Mouse (Mus musculus): ENCODE data around the gene Srgap1.

- TF ChIP-seq CTCF (IDR thresholded peaks at IDR 0.05; ENCODE audit: extremely low read depth, insufficient read length, insufficient replicate concordance, low read depth, low read length) (no peak), POLR2A (IDR thresholded peaks at IDR 0.05; ENCODE audit: low read depth, low read length) (no peak)
These were observed 149.2 kb downstream of the Srgap1 start for GRCm38 (mm10) chr10:121897835-121898370.
